ENCODE assay signal across 9 mouse cellular contexts in the genomic region with DNA sequence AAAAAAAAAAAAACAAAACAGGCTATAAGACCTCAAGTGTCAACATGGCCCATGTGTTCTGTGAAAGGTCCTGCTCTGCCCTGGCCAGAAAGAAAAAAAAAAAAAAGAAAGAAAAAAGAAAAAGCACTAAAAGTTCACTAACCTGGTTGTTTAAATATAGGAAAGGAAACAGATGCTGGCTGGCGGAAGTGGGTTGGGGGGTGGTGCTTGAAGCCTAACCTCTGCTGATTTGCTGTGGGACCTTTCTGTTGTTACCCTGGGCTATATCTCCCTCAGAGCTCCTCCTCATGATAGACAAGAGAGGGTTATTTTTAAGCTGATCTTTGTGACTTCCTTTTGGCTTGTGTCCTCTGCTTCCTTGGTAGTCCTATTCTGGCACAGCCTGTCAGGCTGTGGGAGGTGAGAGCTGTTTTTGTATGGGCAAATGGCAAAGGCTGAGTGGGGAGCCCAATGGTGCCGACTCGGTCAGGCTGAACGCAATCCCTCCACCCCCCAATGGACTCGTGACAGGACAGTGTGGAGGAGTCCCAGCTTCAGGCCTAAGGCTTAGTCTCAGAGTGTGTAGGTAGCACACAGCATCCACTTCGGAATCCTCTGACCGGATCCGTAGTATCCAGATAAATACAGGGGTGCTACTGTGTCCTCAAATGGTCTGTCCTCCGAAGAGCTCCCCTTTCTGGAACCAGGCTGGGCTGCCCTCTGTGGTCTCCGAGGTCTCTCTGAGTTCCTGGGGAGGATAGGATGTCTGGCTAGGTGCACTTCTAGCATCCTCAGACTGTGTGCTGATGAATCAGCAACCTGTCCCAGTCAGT. TPM values are rescaled to one million over a fixed set of nuclear protein-coding genes. Genes with fewer than 3 reads are reported as not detected.
DNase-seq lines count a peak whose midpoint lies in the region; ATAC-seq and TF ChIP-seq lines count a peak whose summit lies in the region.
"Had no signal": no experiment of that assay in that cellular context is flagged by ENCODE, and none has a peak within 500 bp of the region (broad histone marks: within the 10 kb centered on the region; RNA-seq: fewer than 3 reads in every experiment).

No protein-coding gene starts in this region.

- peak overlapping the region; percentile 87 for H3K27ac ChIP-seq in gastrocnemius, adult 2 months
- peak overlapping the region; percentile 64; the same call in 1 of the 2 replicates for H3K27ac ChIP-seq in kidney, postnatal 0 days

- H3K27me3 ChIP-seq in kidney, postnatal 0 days (ENCODE audit: insufficient read depth, low read length) = no peaks in the 10 kb centered on the region
- H3K27me3 ChIP-seq in megakaryocyte, embryonic 14.5 days (replicated peaks) = no peaks in the 10 kb centered on the region

- H3K4me3 ChIP-seq in gastrocnemius, adult 2 months = peak overlapping the region; percentile 40
- H3K4me3 ChIP-seq in kidney, postnatal 0 days (replicated peaks; ENCODE audit: low read depth, low read length) = no peak overlapping the region
- peak overlapping the region; percentile 90 for H3K4me3 ChIP-seq in megakaryocyte, embryonic 14.5 days (replicated peaks)

- peak; percentile 37 for ATAC-seq in granulocyte monocyte progenitor cell, adult 5-6 weeks (replicated peaks; ENCODE audit: poor library complexity, severe bottlenecking)
- no peak for ATAC-seq in kidney, postnatal 0 days (replicated peaks; ENCODE audit: low FRiP score, low read depth)

- peak; percentile 41 for DNase-seq in gastrocnemius, adult 2 months
- DNase-seq in gastrocnemius, postnatal 4 days (ENCODE audit: low spot score in 2 of 2) = no peak
- peak; percentile 79 for DNase-seq in kidney, postnatal 0 days (ENCODE audit: low spot score)
- DNase-seq in thymus, postnatal 36 days = peak; percentile 83 to 87
- no peak for DNase-seq in left cerebral cortex, adult 8-10 months (ENCODE audit: low spot score in 2 of 2)
- no peak for DNase-seq in right cerebral cortex, postnatal 14 days

- H3K9ac ChIP-seq in kidney, postnatal 0 days (ENCODE audit: low read depth, low read length) = no peak overlapping the region

- H3K4me2 ChIP-seq in kidney, postnatal 0 days (ENCODE audit: low read length) = no peak overlapping the region

- no peaks in the 10 kb centered on the region for H3K9me3 ChIP-seq in kidney, postnatal 0 days (replicated peaks; ENCODE audit: low read length)
- H3K9me3 ChIP-seq in megakaryocyte, embryonic 14.5 days = no peaks in the 10 kb centered on the region

- intact Hi-C loops in gastrocnemius, adult 2 months (cut with DNase I) = no loop called here

- H3K4me1 ChIP-seq in kidney, postnatal 0 days (replicated peaks; ENCODE audit: insufficient read depth, low read length) = peaks cover 14% of the 10 kb centered on the region; the same call in 1 of the 2 replicates
- H3K4me1 ChIP-seq in megakaryocyte, embryonic 14.5 days = peaks cover 88% of the 10 kb centered on the region

- no peaks in the 10 kb centered on the region for H3K36me3 ChIP-seq in kidney, postnatal 0 days (ENCODE audit: insufficient read depth, low read length)
- peaks cover 13% of the 10 kb centered on the region for H3K36me3 ChIP-seq in megakaryocyte, embryonic 14.5 days (replicated peaks; ENCODE audit: low read length)

- no peak for TF ChIP-seq CTCF in gastrocnemius, adult 2 months (IDR thresholded peaks at IDR 0.05)
- TF ChIP-seq CTCF in kidney, postnatal 0 days (IDR thresholded peaks at IDR 0.05; ENCODE audit: low read depth) = no peak

- WGBS in kidney, postnatal 0 days = 61% methylated on average over 10 of the region's 10 CpGs

RNA-seq across cellular contexts. Expression of gene Tmigd3, which starts 21.3 kb away (rescaled TPM):
- total RNA-seq in gastrocnemius, adult 2 months (2021) = not detected
- total RNA-seq in gastrocnemius, postnatal 4 days (2021) = not detected
- total RNA-seq in granulocyte monocyte progenitor cell, adult 5-6 weeks (2014; fragmentation: Nextera tagmentation) = 0.28 TPM in 1 of 2 replicates, not detected in the other
- not detected in 2 replicates for total RNA-seq in granulocyte monocyte progenitor cell, adult 5-6 weeks (2017)
- polyA plus RNA-seq in kidney, postnatal 0 days (2015; fragmentation: Nextera tagmentation; extraction: Ambion mirVana) = 0.18 TPM in 1 of 2 replicates, not detected in the other
- not detected in 2 replicates for polyA plus RNA-seq in megakaryocyte, embryonic 14.5 days (2012; ENCODE audit: insufficient read depth, low replicate concordance)
- total RNA-seq in left cerebral cortex, adult 8-10 months (2022) = not detected
- total RNA-seq: ES-E14 had no signal

RNA-seq across cellular contexts. Expression of gene Adora3, which starts 21.3 kb away (rescaled TPM):
- total RNA-seq in gastrocnemius, adult 2 months (2021) = not detected
- total RNA-seq in gastrocnemius, postnatal 4 days (2021) = 1 to 10 TPM in 1 of 2 experiments, under 1 TPM in 1; 0.64 to 1.1 TPM
- total RNA-seq in granulocyte monocyte progenitor cell, adult 5-6 weeks (2014; fragmentation: Nextera tagmentation) = 1.4 and 1.5 TPM in 2 replicates
- total RNA-seq in granulocyte monocyte progenitor cell, adult 5-6 weeks (2017) = 0.26 and 1.9 TPM in 2 replicates
- 0.10 and 0.12 TPM in 2 replicates for polyA plus RNA-seq in kidney, postnatal 0 days (2015; fragmentation: Nextera tagmentation; extraction: Ambion mirVana)
- 0.19 TPM in 1 of 2 replicates, not detected in the other for polyA plus RNA-seq in megakaryocyte, embryonic 14.5 days (2012; ENCODE audit: insufficient read depth, low replicate concordance)
- total RNA-seq in left cerebral cortex, adult 8-10 months (2022) = 1 to 10 TPM; 1.3 to 2.5 (median 1.6) TPM
- total RNA-seq: ES-E14 had no signal

RNA-seq across cellular contexts. Expression of gene I830077J02Rik, which starts 40.5 kb away (rescaled TPM):
- under 1 TPM; 0.84 to 0.92 TPM for total RNA-seq in gastrocnemius, adult 2 months (2021)
- under 1 TPM; 0.65 to 0.71 TPM for total RNA-seq in gastrocnemius, postnatal 4 days (2021)
- total RNA-seq in granulocyte monocyte progenitor cell, adult 5-6 weeks (2014; fragmentation: Nextera tagmentation) = 29.2 and 45.0 TPM in 2 replicates
- total RNA-seq in granulocyte monocyte progenitor cell, adult 5-6 weeks (2017) = 22.2 and 22.4 TPM in 2 replicates
- 0.24 and 0.31 TPM in 2 replicates for polyA plus RNA-seq in kidney, postnatal 0 days (2015; fragmentation: Nextera tagmentation; extraction: Ambion mirVana)
- polyA plus RNA-seq in megakaryocyte, embryonic 14.5 days (2012; ENCODE audit: insufficient read depth, low replicate concordance) = 34.4 and 41.9 TPM in 2 replicates
- 1 to 10 TPM; 1.1 to 2.7 (median 1.4) TPM for total RNA-seq in left cerebral cortex, adult 8-10 months (2022)

Comparison
In these comparisons a context has a peak if more than half of its experiments do, and no peak if none do; other contexts are left out.
1. DNase-seq: peak in gastrocnemius, adult 2 months (single experiment), kidney, postnatal 0 days (single experiment) and thymus, postnatal 36 days (2 of 2); none in gastrocnemius, postnatal 4 days (0 of 2), left cerebral cortex, adult 8-10 months (0 of 2) and right cerebral cortex, postnatal 14 days (single experiment).
2. RNA of gene I830077J02Rik, which starts 40.5 kb away (total RNA-seq): 22.2 to 45.0 TPM in granulocyte monocyte progenitor cell, adult 5-6 weeks; 1.1 to 2.7 TPM in left cerebral cortex, adult 8-10 months, 0.84 to 0.92 TPM in gastrocnemius, adult 2 months and 0.65 to 0.71 TPM in gastrocnemius, postnatal 4 days; every median in the first group is over 4 times any median in the second.